Mouse (Mus musculus) c-Kit-positive CD71-negative TER-119-negative erythroid progenitor cells, embryonic 14.5 days (primary cell): Measurements from ENCODE around the gene Gm2a.
A peak's percentile ranks its signal among the peaks of the same experiment; 100 is the strongest.
"Not testable (repeated sequence)": the region's sequence is repeated elsewhere in the genome, so short reads cannot be mapped to it uniquely, and the experiment has no call there.

Source experiments
- DNase-seq: peaks from one replicate; pipeline ENCODE4 v3.0.0-alpha.2; 2013; ENCODE audit warnings: low read depth

The Gm2a gene

GRCm38 (mm10) chr11:55097463-55098188, at the start of gene Gm2a:
TSS of gene Gm2a (plus strand) at chr11:55098115.
- DNase-seq: peak; percentile 93

- DNase-seq: no peak
Observed at GRCm38 (mm10) chr11:55050837-55051510, 46.9 kb upstream of the Gm2a start.

GRCm38 (mm10) chr11:55057511-55057910, 40.4 kb upstream of the Gm2a start:
- DNase-seq: no peak

- DNase-seq: no peak
Observed at GRCm38 (mm10) chr11:55060802-55061201, 37.1 kb upstream of the Gm2a start.

- no peak for DNase-seq
Observed at GRCm38 (mm10) chr11:55062856-55063255, 35.1 kb upstream of the Gm2a start.

GRCm38 (mm10) chr11:55066921-55067320, 31.0 kb upstream of the Gm2a start:
- no peak for DNase-seq

GRCm38 (mm10) chr11:55069023-55069422, 28.9 kb upstream of the Gm2a start:
- DNase-seq: no peak

- DNase-seq: no peak
Observed at GRCm38 (mm10) chr11:55071344-55071743, 26.6 kb upstream of the Gm2a start.

- no peak for DNase-seq
Observed at GRCm38 (mm10) chr11:55072467-55072866, 25.4 kb upstream of the Gm2a start.

GRCm38 (mm10) chr11:55073191-55073590, 24.7 kb upstream of the Gm2a start:
- DNase-seq: no peak

- no peak for DNase-seq
Observed at GRCm38 (mm10) chr11:55075602-55076001, 22.3 kb upstream of the Gm2a start.

- no peak for DNase-seq
Observed at GRCm38 (mm10) chr11:55076234-55076633, 21.7 kb upstream of the Gm2a start.

- DNase-seq: peak; percentile 56
Observed at GRCm38 (mm10) chr11:55077331-55078231, 20.3 kb upstream of the Gm2a start, which contains the start of gene Ccdc69. TSS of gene Ccdc69 (minus strand) at chr11:55078131.

GRCm38 (mm10) chr11:55078502-55078901, 19.4 kb upstream of the Gm2a start:
- DNase-seq: no peak

GRCm38 (mm10) chr11:55079180-55079579, 18.7 kb upstream of the Gm2a start:
- no peak for DNase-seq

GRCm38 (mm10) chr11:55081206-55081605, 16.7 kb upstream of the Gm2a start:
- no peak for DNase-seq

GRCm38 (mm10) chr11:55084629-55085028, 13.3 kb upstream of the Gm2a start:
- no peak for DNase-seq

GRCm38 (mm10) chr11:55085396-55085795, 12.5 kb upstream of the Gm2a start:
- DNase-seq: no peak

- DNase-seq: peak; percentile 66
Observed at GRCm38 (mm10) chr11:55087006-55087405, 10.9 kb upstream of the Gm2a start.

- DNase-seq: no peak
Observed at GRCm38 (mm10) chr11:55089892-55090291, 8.0 kb upstream of the Gm2a start.

GRCm38 (mm10) chr11:55093096-55093495, 4.8 kb upstream of the Gm2a start:
- DNase-seq: no peak

- DNase-seq: not testable (repeated sequence)
Observed at GRCm38 (mm10) chr11:55096296-55096695, 1.6 kb upstream of the Gm2a start.
